Mouse (Mus musculus) urinary bladder, postnatal 25 days (tissue): ENCODE data around the gene Rp2.
"Not testable (repeated sequence)": the region's sequence is repeated elsewhere in the genome, so short reads cannot be mapped to it uniquely, and the experiment has no call there.

Experiments used
- DNase-seq: peaks from one replicate; pipeline ENCODE4 v3.0.0; 2022; ENCODE audit warnings: low spot score

The Rp2 gene

DNA sequence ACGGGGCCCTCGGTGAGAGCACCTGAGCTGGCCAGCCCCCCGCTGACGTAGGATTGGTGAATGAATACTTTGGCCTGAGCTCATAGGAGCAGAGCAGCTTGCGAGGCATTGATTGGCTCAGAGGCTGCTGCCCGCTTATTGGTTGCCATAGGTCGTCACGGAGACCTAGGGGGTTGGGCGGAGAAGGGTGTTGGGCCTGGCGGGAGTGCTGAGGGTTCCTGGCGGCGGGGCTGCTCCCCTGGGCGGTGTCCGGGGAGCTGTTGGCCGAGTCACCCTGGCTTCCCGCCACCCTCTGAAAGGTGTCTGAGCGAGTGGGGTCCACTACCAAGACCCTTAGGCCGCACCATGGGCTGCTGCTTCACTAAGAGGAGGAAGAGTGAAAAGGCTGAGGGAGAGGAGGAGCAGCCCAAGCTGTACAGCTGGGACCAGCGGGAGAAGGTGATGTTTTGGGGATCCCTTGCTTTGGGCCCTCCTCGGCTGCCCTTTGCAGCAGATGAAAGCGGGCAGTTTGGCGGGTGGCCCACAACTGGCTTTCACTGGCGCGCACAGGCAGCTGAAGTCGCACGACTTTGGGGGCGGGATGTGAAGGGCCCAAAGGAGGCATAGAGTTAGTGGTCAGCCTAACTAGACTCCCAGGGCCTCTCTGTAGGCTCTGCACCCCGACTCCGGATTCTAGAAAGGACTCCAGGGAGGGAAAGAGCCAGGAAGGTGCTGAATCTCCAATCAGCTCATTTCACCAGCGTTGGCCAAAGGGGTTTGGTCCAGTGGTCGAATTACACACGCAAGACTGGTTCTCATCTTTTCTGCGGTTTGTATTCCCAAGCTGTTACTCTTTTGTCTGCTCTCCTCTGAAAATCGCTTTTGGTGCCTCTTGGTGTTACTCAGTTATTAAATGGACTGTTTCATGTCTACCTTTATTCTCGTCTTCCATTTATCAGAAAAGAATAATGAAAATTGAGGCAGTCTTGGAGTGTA, at the start of gene Rp2:
Gene Rp2 (plus strand): TSS at position 91 of the 975 bp plus-strand sequence.
- DNase-seq = peak; percentile 48

DNA sequence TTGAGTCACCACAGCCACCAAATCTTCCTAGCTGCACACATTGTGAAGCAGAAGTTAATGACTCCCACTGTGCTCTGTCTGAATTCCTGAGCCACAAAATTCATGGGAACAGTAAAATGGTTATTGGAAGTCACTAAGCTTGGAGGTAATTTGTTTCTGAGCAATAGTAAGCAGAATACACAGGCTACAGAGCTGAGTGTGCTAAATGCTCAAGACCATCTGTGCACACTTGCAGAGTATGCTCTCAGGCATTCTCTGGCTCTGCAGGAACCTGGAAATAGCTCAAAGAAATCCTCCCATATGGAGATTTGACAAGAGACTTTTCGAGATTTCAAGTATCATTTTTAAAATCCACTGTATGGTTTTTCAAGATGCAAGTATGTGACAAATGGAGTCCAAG, 31.5 kb upstream of the Rp2 start:
- DNase-seq = no peak

DNA sequence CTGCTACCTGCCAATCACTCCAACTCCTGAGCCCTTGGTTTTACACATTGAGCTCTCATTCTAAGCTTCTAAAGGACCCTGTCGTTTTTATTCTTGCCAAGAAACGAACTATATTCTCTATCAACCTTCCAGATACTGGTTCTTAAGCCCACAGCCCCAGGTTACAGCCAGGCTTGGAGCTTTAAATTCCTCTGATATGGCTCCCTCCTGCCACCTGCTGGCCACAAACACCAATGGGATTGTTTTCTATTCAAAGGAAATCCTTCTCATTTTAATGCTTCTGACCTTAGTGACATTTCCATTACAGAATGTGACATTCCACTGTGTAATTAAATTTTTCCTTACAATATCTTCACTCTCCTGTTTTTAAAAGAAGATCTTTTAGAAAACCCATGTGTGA, 28.6 kb upstream of the Rp2 start:
- DNase-seq = peak; percentile 25

DNA sequence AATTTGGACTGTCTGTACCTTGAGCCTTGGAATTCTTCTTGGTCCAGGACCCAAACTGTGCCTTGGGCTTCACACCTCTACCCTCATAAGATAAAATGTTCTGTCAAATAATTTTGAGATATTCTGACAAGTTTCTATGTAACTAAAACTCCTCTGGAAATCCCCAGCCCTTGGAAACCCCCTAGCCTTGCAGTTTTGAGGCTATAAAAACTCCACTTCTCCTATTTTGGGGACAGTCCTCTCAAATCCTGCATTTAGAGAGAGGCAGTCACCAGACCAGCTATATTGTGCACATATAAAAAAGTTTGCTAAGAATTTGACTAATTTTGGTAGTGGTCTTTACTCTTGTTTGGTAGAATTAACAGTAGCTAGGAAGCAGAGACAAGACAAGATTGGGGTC, 19.3 kb upstream of the Rp2 start:
- DNase-seq = no peak

DNA sequence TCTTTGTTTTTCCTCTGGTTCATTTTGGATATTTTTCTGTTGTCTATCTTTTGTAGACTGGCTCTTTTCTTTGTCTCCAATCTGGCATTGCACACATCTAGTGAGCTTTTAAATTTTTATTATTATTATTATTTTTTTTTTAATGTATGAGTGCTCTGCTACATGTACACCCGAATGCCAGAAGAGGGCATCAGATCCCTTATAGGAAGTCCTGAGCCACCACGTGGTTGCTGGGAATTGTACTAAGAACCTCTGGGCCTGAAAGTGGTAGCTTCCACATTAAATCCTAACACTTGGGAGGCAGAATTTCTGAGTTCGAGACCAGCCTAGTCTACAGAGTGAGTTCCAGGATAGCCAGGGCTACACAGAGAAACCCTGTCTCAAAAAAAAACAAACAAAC, 17.9 kb upstream of the Rp2 start:
- DNase-seq = no peak

DNA sequence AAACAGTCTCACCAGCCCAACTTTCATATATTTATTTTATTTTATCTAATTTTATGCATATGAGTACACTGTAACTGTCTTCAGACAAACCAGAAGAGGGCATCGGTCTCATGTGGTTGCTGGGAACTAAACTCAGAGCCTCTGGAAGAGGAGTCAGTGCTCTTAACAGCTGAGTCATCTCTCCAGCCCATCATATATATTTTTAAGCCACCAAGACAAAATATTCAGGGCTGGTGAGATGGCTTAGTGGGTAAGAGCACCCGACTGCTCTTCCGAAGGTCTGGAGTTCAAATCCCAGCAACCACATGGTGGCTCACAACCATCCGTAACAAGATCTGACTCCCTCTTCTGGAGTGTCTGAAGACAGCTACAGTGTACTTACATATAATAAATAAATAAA, 14.0 kb upstream of the Rp2 start:
- DNase-seq = not testable (repeated sequence)

DNA sequence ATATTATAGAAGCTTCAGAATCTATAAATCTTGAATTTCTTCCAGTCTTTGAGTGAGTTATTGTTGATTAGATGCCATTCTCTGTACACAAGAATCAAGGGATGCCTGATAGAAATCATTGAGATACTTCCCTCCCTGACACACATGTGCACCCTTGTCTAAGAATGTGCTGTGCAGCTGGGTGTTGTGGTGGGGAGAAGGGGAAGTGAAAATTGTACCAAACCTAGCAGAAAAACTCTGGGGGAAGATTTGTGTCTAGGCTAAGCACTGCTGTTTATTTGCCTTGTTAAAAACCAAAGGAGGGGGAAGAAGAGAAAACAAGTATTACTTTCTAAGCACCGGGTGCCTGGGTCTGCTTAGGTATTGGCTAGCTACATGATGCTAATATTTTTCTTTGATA, 9.0 kb upstream of the Rp2 start:
- no peak for DNase-seq

DNA sequence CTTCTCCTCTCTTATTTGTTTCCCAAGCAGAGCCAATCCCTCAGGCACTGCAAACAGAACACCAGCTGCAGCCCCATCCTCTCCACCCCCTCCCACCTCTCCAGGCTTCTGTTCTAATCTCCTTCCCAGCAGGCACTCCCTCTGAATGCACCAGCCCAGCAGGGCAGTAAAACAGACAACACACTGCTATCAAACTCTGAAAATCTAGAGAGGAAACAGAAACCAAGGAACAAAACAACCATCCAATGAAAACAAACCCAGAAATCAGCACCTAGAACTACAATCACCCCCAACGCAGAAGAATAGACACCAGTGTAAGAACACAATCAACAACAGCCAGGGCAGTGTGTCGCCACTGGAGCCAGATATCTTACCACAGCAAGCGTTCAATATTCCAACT, 8.0 kb upstream of the Rp2 start:
- DNase-seq = no peak

DNA sequence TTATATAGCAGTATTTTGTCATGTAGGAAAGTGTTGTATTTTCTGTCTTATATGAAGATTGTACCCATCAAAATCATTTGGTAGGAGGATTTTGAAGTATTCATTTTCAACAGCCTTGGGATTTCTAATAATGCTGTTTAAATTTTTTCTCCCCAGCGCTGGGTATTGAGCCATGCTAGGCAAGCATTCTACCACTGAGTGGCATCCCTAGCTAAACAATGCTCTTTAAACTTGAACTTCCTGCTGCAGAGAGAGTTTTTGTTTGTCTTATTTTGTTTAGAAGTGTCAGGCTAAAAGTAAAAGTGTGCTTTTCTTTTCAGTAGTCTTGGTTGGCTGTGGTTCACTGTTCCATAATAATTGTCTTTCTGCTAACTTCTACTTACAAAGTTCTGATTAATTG, 1.8 kb downstream of the Rp2 start:
- no peak for DNase-seq

DNA sequence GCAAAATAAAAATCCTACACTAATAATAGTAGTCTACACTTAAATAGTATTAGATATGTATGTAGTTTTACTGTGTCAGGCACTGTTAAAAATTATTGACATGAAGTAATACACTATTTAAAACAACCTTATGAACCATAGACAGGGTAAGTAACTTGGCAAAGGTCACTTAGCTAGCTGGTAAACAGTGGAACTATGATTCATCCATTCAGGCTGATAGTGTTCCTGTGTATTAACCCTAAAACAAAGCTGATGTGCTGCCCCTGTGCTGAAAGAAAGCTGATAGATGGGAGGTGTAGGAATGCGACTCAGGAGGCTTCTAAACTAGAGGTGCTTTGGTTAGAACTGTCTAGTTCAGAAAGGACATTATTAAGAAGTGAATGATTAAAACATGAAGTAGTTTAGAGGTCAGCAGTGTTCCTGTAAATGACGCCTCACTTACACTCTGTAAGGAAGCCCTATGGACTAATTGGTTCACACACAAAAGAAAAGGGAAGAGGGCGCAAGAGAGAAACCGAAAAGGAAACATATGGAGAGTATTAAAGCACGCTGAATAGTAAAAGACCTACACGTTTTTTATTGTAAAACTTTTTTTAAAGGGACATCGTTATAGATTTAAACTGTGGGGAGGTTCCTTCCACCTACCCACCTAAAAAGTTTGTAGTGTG, 15.2 kb downstream of the Rp2 start:
- DNase-seq = no peak

DNA sequence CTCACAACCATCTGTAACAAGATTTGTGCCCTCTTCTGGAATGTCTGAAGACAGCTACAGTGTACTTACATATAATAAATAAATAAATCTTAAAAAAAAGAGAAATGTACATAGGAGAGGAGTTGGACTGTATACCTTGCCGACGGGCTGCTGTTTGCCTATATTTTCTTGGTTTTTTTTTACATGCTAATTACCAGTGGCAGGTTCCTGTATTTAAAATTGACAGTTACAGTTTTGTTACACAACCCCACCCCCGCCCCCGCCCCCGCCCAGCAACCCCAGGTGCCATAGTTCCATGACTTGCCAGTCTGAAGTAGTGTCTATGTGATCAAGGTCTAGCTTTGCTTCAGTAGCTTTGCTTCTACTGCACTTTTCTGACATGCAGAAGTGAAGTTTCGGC, 18.0 kb downstream of the Rp2 start:
- DNase-seq = no peak

DNA sequence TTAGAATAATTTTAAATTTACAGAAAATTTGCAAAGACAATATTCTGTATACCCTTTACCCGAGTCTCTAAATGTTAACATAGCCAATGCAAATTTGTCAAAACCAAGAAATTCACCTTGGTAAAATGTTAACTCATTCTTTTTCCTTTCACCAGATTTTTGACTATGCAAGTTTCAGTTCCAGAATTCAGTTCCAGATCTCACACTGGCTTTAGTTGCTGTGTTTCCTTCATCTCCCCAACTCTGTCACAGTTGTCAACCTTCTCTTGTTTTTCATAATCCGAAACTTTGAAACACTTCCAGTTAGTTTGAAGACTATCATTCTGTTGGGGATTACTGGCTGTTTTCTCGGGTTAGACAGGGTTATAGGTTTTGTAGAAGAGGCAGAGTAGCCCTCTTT, 22.7 kb downstream of the Rp2 start:
- no peak for DNase-seq

DNA sequence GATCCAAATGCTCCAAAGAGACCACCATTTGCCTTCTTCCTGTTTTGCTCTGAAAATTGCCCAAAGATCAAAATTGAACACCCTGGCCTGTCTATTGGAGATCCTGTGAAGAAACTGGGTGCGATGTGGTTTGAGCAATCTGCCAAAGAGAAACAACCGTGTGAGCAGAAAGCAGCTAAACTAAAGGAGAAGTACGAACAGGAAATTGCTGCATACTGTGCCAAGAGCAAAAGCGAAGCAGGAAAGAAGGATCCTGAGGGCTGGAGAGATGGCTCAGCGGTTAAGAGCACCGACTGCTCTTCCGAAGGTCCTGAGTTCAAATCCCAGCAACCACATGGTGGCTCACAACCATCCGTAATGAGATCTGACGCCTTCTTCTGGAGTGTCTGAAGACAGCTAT, 27.7 kb downstream of the Rp2 start:
- DNase-seq = not testable (repeated sequence)

DNA sequence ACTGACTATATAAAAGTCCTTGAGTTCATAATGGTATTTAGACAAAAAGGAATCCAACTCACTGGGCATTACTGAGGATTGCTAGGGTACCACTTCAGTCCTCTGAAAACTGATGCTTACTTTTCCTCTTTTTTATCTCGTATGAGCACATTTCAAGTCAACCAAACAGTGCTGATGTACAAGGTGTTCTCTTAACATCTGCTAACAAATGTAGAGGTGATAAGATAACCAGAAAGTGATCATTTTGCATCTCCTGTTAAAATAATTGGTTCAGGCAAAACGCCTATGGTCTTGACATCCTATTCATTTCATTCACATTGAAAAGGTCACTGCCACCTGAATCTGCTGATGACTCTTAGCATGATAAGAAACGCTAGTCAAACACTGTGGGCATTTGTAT, 28.7 kb downstream of the Rp2 start:
- DNase-seq = no peak

DNA sequence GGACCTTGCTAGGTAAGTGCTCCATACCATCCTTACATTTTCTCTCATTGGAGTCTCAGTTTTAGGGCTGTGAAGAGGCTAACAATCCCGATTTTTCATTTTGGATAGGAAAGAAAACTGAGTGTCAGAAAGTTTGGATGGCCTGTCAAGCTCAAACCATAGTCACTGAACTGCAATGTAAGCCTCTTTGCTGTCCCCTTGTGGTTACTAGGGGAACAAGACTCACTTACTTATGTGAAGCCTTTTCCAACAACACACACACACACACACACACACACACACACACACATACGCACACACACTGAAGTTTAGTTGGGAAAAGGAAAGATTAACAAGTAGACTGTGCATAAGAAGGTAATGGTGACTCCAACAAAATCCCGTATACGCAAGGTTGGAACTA, 39.8 kb downstream of the Rp2 start:
- DNase-seq = no peak

DNA sequence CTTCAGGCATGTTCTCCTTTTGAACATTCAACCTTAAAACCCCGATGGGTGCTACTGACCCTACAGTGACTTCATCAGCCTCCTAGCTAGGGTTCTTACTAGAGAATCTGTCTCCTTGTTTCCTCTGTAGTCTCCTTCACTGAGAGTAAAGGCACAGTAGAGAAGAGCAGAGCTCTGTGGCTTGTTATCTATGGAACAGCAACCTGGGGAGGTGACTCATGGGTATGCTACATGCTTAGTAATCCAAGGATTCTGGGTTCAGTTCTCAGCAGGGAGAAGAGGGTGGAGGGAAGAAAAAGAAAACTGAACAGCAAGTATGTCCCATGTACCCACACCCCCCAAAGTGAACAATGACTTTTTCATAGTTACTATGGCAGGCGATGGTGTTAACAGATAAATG, 42.6 kb downstream of the Rp2 start:
- DNase-seq = no peak

DNA sequence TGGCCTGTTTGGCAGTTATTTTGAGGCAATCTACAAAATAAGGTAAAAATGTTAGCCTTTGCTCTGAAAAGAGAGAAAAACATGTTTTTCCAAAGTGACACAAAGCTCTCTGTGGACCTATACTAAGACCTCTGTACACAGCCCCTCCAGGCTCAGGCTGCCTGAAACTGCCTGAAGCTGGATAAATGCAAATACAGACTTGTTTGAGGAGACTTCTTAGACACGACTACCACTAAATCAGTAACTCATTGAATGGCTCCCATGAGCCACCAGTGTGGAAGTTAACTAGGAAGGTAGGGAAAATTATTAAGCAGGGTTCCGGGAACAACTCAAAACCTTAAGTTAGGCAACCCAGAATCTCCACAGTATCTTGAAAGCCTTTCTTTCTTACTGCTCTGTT, 43.4 kb downstream of the Rp2 start:
- DNase-seq = no peak

DNA sequence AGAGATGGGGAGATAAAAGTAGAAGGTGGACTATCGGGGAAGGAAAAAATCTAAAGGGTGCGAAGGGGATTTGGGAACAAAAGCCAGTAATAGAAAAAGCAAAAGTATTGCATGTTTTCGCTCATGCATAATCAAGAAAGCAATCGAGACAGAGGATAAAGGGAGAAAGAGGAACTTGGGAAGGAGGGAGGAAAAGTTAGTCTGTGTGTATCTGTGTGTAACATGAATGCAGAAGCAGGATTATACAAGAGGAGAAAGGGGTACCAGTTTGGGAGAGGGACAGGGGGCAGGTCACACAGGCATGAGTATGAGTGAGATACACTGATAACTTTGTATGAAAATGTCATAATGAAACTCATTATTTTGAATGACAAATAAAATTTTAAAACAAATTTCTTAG, 47.1 kb downstream of the Rp2 start:
- no peak for DNase-seq

DNA sequence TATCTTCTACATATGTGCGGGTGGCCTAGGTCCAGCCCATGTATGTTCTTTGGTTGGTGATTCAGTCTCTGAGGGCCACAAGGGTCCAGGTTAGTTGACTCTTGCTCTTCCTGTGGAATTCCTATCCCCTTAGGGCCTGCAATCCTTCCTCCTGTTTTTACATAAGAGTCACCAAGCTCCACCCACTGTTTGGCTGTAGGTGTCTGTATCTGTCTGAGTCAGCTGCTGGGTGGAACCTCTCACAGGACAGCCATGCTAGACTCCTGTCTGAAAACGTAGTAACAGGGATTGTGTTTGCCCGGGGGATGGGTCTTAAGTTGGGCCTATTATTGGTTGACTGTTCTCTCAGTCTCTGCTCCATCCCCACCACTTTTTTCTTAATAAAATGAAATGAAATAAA, 47.9 kb downstream of the Rp2 start:
- no peak for DNase-seq

DNA sequence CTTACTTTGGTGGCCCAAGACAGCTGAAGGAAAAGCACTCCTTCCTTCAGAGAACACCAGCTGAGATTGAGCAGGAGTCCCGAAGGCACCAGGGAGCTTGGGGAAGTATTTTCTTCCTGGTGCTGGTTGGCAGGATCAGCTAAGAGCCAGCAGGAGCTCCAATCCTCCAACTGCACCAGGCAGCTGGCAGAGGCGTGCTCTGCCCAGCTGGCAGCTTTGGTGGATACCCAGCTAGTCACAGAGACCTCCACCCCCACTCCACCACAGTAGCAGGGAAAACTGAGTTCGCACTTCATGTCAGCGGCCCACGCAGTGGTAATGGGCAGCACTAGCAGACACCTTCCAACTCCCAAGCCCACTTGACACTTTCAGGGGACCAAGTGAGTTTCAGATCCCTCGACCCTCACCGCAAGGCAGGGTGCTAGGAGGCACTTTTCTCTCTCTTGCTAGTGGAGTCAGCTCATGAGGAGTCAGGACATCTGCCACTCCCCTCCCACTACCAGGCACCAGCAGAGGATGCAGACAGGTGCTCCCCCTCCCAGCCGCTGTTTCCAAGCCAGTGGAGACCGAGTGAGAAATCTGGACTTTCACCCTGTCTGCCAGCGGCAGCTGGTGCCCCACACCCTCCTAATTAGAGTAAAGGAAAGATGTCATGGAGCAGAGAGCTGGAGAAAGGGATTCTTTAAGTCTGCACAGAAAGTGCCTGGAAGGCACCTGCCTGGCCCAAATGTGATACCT, 50.8 kb downstream of the Rp2 start:
- DNase-seq = no peak

DNA sequence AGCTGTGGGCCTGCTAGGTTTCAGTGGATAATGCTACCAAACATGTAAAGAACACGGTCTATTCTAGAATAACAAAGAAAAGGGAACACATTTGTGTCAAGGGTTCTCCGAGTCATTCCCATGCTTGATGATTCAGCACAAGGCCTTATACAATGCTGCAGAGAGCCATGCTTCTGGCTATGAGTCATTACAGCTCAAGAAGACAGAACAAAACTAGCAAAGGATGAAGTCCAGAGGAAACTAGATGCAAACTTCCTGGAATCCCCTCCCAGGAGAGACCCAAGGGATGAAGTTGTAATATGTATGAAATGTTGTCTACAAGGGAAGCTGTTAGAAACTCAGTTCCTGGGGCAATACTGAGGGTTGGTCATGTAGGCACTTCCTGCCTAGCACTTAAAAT, 54.2 kb downstream of the Rp2 start:
- DNase-seq = no peak

DNA sequence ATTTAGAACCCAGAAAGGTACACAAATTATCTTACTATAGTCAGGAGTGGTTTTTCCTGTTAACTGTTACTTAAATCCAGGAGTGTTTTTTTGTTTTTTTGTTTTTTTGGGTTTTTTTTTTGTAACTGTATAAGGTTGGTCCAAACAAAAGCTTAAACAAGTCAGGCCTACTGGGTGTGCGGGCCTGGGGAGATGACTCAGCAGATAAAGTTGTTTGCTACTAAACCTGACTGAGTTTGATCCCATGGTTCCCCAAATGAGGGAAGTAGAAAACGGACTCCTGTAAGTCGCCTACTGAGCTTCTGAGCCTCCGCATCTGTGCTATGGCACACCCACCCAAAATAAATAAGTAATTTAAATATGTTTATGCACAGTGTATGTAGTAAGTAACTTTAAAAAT, 55.3 kb downstream of the Rp2 start:
- no peak for DNase-seq
